Mouse (Mus musculus) adrenal gland, adult 2 months (tissue): ENCODE results near the gene Cd6. TPM values are rescaled to one million over a fixed set of nuclear protein-coding genes. Genes with fewer than 3 reads are reported as not detected.

Experiments used
- DNase-seq: peaks from one replicate; pipeline ENCODE4 v3.0.0; 2021
- polyA plus RNA-seq: library from polyadenylated mRNA; depleted of rRNA; stranded (reverse); fragments of >200 nt; gene quantifications from 2 replicates; pipeline ENCODE4 v1.2.3, GENCODE M21; 2012
- total RNA-seq, 2 experiments: library from RNA; stranded (reverse); gene quantifications; 2 replicates each; pipeline ENCODE4 v1.2.3; 2021

Gene Cd6
- total and polyA plus RNA-seq, 3 experiments = 0.34 TPM; not detected in 2

DNA sequence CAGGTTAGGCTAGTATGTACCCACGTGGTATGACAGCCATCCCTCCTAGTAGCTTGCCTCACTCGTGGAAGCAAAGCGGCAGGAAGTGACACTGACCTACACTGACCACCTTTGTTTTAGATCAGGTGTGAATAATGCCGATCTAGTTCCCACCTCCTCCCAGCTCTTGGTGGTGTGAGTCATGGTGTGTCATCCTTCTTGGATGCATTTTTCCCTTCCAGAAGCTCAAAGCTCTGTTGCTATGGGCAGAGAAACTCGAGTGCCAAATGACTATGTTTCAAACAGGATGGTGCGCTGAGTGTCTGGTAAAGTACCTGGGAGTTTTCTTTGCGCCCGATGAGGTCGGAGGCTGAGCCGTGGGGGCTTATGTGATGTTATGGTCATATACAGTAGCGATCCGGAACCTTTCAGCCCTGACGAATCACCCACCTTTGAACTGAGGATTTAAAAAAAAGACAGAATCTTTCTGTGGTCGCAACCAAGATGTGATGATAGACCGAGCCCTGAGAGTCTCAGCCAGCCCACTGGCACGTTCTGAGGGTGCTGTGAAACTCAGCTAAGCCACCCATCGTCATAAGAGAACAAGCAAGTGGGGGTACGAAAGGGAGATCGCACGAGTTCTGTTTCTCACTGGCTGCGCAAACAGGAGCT lies 66.4 kb downstream of the Cd6 start:
- DNase-seq = no peak

DNA sequence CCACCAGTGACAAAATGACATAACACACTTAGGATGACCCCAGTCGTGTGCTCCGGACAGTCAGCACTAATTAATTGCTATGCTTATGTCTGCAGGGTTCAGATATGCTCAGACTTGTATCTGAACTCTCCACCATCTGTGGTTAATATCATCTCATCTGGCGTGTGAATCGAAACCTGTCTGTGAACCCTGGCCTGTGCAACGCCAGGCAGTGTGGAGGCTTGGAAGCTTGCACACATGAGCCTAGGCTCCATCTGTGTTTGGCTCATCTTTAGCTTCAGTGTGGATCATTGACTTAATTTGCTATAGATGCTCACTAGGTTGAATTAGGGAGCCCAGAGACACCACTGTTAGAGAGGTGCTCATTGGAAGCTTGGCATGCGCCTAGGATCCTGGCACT lies 67.4 kb downstream of the Cd6 start:
- DNase-seq = no peak

DNA sequence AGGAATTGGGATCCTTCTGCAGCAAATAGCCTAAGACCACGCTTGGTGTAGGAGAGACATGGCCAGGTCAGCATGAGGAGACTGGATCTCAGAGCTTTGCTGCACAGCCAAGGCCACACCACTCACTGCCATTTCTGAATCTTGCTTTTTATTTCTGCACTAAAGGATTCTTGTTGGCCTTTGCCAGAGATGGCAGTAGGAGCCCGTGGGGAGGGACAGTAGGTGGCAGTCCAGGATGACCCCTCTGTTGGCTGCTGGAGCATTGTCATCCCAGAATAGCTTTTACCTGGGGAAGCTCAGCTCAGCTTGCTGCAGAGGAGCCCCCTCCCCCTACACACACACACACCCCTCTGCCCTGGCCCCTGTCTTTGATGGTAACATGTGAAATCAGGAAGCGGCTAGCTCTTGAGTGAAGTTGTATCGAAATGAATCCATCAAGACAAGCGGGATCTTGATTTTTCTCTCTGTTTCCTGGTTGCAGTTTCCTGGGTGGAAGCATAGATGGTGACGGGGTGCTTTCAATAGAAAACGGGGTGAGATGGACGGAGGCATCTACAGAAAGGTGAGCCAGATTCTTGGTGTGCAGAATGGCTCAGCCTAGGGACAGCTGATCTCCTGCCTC lies 68.0 kb downstream of the Cd6 start:
- no peak for DNase-seq

DNA sequence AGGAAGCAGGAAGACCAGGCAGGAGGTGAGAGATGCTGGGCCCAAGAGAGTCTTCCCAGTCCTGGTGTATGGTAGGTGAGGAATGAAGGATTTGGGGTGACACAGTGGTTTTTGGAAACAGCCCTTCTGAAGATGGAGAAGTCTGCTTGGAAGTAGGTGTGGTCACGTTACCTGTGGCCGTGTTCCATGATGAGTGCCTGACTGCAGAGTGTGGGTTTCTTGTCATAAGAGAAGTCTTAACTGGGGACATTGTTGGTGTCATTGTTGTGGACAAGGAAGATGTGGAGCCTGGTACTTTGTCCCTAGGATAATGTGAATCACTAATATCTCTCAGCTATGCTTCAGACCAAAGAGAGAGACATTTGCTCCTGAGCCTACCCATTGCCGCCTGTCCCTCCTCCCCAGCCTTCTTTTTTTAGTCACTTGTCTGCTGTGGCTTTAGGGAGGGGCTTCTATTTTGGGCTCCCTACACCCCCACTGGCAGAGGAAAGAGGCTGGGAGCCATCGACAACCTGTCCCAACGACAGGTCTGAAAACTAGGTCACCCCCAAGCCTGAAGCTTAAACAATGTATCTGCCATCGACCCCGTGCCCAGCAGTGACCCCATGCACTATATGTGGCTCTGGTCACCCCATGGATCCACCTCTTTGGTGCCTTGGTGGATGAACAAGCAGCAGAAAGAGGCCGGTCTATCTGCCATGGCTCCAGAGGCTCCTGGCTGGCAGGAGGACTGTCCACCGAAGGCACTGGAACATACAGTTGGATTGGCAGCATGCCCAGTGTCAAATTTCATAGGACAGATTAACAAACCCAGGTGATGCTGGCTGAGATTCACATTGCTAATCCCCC lies 69.7 kb downstream of the Cd6 start:
- DNase-seq = no peak

GRCm38 (mm10) chr19:10759525-10759924 lies 70.3 kb downstream of the Cd6 start:
- no peak for DNase-seq

DNA sequence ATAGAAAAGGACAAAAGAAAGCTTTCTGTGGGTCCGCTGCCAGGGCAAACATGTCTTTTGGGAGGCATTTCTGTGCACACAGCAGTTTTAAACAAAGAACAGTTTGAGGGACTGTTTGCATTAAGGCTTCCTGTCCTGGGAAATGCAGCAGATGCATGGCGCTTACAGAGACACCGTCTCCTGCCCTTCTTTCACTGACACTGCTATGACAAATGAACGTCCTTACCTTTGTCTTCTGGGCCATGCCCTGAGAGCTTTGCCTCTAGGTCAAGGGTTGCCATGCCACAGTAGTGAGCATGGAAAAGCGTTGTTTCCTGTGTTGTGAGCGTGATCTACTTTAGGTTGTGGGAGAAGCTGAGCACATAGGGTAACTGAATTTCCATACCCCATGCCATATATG lies 71.2 kb downstream of the Cd6 start:
- DNase-seq = no peak

DNA sequence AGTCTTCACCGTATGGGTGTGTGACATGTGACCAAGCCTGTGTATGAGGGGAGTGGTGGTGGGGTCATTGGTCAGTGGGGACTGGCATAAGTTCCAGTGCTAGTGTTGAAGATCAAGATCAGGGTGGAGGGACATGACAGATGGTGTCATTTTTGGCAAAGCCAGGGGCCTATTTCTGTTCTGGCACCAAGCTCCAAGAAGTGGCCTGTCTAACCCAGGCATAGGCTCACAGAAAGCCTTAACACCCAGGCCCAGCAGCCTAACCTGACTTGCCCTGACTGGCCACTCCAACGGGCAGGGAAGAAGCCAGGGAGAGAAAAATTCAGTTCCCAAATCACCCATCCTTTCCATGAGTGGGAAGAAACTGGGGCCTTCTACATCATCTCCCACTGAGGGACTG lies 72.3 kb downstream of the Cd6 start:
- no peak for DNase-seq

GRCm38 (mm10) chr19:10757125-10757524 lies 72.7 kb downstream of the Cd6 start:
- no peak for DNase-seq

DNA sequence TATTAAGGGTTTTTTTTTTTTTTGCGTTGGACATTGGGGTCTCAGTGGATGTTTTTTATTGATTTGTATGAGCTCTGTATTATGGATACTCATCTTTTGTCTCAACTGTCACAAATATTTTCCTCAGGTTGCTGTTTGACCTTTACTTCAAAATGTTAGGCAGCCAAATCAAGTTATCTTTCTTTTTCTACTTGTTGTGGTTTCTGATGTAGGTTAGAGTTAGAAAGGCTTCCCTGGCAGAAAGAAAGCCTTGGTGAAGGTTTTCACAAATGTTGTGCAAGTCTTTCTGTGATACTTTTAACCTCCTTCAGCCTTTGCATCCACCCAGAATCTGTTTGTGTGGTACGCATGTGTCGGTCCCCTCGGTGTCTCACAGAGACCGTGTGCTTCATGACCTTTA lies 77.2 kb downstream of the Cd6 start:
- DNase-seq = no peak

DNA sequence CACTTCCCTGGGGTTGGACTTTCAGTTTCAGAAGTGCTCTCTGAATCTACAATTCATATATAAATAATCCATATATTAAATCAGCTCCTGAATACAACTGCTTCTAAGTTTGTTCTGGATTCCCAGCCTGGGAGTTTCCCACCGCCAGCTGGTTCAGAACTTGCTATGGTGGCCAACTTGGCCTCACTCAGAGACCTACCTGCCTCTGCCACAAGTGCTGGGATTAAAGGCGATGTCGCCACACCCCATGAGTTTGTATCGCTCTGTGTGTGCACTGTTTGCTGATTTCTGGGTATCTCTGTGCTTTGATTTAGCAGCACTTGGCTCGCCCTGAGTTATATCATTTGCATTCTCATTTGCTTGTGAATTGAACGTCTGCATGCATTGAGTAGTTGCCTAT lies 77.8 kb downstream of the Cd6 start:
- DNase-seq = no peak

DNA sequence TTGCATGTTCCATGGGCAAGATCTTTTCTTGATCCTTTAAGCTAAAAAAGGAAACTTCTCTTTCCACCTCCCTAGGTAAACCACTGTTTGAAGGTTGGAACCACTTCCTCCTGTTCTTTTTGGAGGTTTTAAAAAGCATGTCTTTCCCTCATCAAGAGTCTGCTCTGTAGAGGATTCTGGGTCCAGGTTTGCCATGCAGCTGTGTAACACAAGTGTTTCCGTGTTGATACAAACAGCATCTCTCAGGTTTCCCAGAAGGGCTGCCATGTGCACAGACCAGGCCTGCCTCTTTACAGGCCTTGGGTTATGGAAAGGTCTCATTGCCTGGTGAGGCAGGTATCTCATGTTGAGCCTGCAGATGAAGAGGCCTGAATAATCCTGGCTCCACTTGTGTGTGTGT lies 78.3 kb downstream of the Cd6 start:
- DNase-seq = no peak

GRCm38 (mm10) chr19:10750161-10750560 lies 79.7 kb downstream of the Cd6 start:
- DNase-seq = no peak

- DNase-seq = no peak
Measured at GRCm38 (mm10) chr19:10749295-10749694, 80.6 kb downstream of the Cd6 start.

GRCm38 (mm10) chr19:10748401-10749102 lies 81.3 kb downstream of the Cd6 start:
- DNase-seq = no peak

DNA sequence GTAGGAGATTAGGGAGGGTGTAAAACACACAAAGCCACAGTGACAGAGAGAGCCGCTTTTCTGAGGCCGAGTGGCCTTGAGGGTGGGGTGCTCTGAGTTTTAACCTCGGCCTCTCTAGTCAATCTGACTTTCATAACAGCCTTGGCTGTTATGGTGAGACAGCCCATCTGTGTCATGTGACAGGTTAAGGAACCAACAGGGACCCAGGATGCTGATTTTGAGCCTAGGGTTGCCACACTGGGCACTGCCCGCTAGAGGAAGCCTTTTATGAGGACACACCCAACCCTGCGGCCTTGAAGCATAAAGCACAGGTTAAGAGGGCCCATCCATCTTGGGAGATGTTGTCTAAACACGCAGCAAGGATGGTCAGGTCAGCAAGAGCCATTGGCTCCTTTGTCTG lies 82.1 kb downstream of the Cd6 start:
- DNase-seq = peak; percentile 13

- DNase-seq = no peak
Measured at GRCm38 (mm10) chr19:10747182-10747581, 82.7 kb downstream of the Cd6 start.

DNA sequence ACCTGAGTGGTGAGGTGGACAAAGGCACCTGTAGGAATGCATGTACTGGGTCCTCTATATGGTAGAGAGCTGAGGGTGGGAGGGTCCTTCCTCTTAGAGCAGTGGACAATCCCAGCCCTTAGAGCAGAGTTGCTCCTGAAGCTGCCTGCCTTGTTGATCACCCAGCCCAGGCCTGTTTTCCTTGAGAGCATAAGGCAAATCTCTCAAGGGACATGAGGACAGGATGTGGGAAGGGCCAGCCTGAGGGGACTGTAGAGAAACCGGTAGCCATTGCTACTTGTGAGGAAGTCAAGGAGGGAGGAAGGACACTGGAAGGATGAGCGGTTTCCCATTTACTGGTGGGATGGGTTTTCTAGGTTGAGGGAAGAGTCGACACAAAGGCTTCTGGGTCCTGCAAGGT lies 87.3 kb downstream of the Cd6 start:
- no peak for DNase-seq

- DNase-seq = no peak
Measured at GRCm38 (mm10) chr19:10742145-10742544, 87.7 kb downstream of the Cd6 start.

DNA sequence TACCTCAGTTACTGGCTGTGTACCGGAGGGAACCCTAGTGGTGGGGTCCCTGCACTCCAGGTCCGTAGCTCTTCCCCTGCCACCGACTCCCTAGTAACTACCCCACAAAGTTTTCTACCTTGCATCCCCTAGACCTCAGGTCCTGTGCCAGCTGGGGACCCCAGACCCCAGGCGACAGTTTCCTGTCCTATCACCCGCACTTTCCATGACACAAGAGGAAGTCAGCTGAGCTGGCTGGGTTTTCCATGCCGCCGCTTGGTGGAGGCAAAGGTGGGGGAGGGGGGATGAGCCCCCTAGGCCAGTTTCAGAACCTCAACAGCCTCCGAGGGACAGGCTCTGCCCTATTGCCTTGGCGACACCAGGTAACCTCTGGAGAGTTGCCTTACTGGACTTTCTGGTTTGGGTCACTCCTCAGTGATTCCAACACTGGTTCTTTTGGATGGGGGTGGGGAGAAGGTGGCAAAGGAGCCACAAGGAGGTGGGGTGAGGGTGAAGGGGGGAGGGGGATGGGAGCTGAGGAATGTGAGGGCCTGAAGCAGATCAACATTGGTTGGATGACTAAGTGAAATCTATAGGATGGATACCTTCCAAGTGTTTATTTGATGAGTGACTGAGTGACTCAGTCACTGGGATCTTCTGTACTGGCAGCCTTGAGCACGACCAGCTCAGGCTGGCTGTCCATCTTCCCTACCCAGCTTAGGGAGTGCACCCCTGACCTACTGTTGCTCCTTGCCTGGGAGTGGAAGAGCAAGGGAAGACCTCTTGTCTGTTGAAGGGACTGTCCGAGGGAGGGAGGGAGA lies 89.0 kb downstream of the Cd6 start:
- peak; percentile 29 for DNase-seq

DNA sequence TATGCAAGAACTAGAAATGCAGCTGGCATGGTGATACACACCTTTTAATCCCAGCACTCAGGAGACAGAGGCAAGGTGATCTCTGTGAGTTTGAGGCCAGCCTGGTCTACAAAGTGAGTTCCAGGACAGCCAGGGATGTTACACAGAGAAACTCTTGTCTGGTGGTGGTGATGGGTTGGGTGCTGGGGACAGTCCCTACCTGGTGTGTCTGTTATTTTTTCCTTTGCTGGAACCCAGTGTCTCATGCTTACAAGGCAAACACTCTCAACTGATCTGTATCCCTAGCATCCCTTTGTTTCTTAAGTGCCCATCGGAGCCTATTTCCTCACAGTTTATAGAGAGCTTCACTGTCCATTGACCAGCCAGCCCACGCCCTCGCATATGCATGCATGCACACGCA lies 89.9 kb downstream of the Cd6 start:
- no peak for DNase-seq
